ENCODE assay signal across 9 mouse cellular contexts in genomic region chr10:19062098-19062905, GRCm38 (mm10). TPM values are rescaled to one million over a fixed set of nuclear protein-coding genes. Genes with fewer than 3 reads are reported as not detected.
DNase-seq lines count a peak whose midpoint lies in the region; ATAC-seq and TF ChIP-seq lines count a peak whose summit lies in the region.
"Had no signal": no experiment of that assay in that cellular context is flagged by ENCODE, and none has a peak within 500 bp of the region (broad histone marks: within the 10 kb centered on the region; RNA-seq: fewer than 3 reads in every experiment).

No protein-coding gene starts in this region.

- H3K27ac ChIP-seq in left cerebral cortex, adult 2 months: peak overlapping the region; percentile 32; the same call in 1 of the 2 replicates
- H3K27ac ChIP-seq in heart, postnatal 0 days (ENCODE audit: low read depth): peak overlapping the region; percentile 44; the same call in 1 of the 2 replicates
- H3K27ac ChIP-seq in liver, postnatal 0 days (ENCODE audit: low read depth): peak overlapping the region; percentile 75
- H3K27ac ChIP-seq: embryonic facial prominence, embryonic 15.5 days had no signal

- intact Hi-C loops in left cerebral cortex, adult 2 months (cut with DNase I): no loop called here
- intact Hi-C loops in left cerebral cortex, postnatal 4 days (cut with DNase I): no loop called here

- TF ChIP-seq EP300 in heart, postnatal 0 days (IDR thresholded peaks at IDR 0.05; ENCODE audit: low read depth): no peak
- TF ChIP-seq EP300 in liver, postnatal 0 days (IDR thresholded peaks at IDR 0.05; ENCODE audit: low read depth): no peak; the same call in 1 of the 2 replicates

- H3K4me1 ChIP-seq in heart, postnatal 0 days (ENCODE audit: control insufficient read depth, insufficient read depth): peaks cover 28% of the 10 kb centered on the region
- peaks cover 15% of the 10 kb centered on the region; the same call in 1 of the 2 replicates for H3K4me1 ChIP-seq in liver, postnatal 0 days (ENCODE audit: insufficient read depth)
- H3K4me1 ChIP-seq: embryonic facial prominence, embryonic 15.5 days had no signal

- no peak overlapping the region for H3K4me3 ChIP-seq in left cerebral cortex, adult 2 months
- H3K4me3 ChIP-seq in heart, postnatal 0 days (ENCODE audit: low read depth, low read length): no peak overlapping the region
- H3K4me3 ChIP-seq in liver, postnatal 0 days (ENCODE audit: low read depth, low read length): no peak overlapping the region; the same call in 1 of the 2 replicates
- H3K4me3 ChIP-seq: embryonic facial prominence, embryonic 15.5 days had no signal

- 25% methylated on average over 15 of the region's 15 CpGs for WGBS in heart, postnatal 0 days
- 18% methylated on average over 15 of the region's 15 CpGs for WGBS in liver, postnatal 0 days (ENCODE audit: insufficient replicate concordance)

- H3K9me3 ChIP-seq in heart, postnatal 0 days (replicated peaks; ENCODE audit: control insufficient read depth, low read length): no peaks in the 10 kb centered on the region
- H3K9me3 ChIP-seq in liver, postnatal 0 days (ENCODE audit: low read length): no peaks in the 10 kb centered on the region
- H3K9me3 ChIP-seq: embryonic facial prominence, embryonic 15.5 days had no signal

- H3K9ac ChIP-seq in heart, postnatal 0 days (replicated peaks; ENCODE audit: low read depth, low read length): no peak overlapping the region
- H3K9ac ChIP-seq in liver, postnatal 0 days (replicated peaks): no peak overlapping the region
- H3K9ac ChIP-seq: embryonic facial prominence, embryonic 15.5 days had no signal

- no peaks in the 10 kb centered on the region for H3K36me3 ChIP-seq in heart, postnatal 0 days (replicated peaks; ENCODE audit: control insufficient read depth, insufficient read depth, low read length)
- H3K36me3 ChIP-seq in liver, postnatal 0 days (replicated peaks; ENCODE audit: insufficient read depth, low read length): no peaks in the 10 kb centered on the region
- H3K36me3 ChIP-seq: embryonic facial prominence, embryonic 15.5 days had no signal

- no peak for TF ChIP-seq CTCF in left cerebral cortex, adult 2 months (IDR thresholded peaks at IDR 0.05)
- TF ChIP-seq CTCF in heart, postnatal 0 days (IDR thresholded peaks at IDR 0.05; ENCODE audit: low read depth): no peak
- no peak for TF ChIP-seq CTCF in liver, postnatal 0 days (IDR thresholded peaks at IDR 0.05; ENCODE audit: low read depth)

- H3K27me3 ChIP-seq in heart, postnatal 0 days (ENCODE audit: control insufficient read depth, insufficient read depth, low read length): no peaks in the 10 kb centered on the region
- H3K27me3 ChIP-seq in liver, postnatal 0 days (ENCODE audit: insufficient read depth, low read length): no peaks in the 10 kb centered on the region
- H3K27me3 ChIP-seq: embryonic facial prominence, embryonic 15.5 days had no signal

- DNase-seq in left cerebral cortex, adult 2 months (ENCODE audit: extremely low spot score in 1 of 2, low spot score in 2 of 2): peak in 1 of 2 experiments; percentile 11
- DNase-seq in left cerebral cortex, postnatal 4 days: no peak
- DNase-seq in c-Kit-positive CD71-positive TER-119-positive erythroid progenitor cells, embryonic 14.5 days (ENCODE audit: low spot score): peak; percentile 31
- DNase-seq in heart, postnatal 0 days (ENCODE audit: low spot score): peak; percentile 60
- DNase-seq in liver, postnatal 0 days: peak; percentile 34
- DNase-seq in spleen, postnatal 14 days (ENCODE audit: low spot score in 2 of 2): peak; percentile 9 to 31
- no peak for DNase-seq in cerebellum, adult 8-10 months
- DNase-seq in cerebellum, adult 9-11 months: no peak

- peak overlapping the region; percentile 13; the same call in 1 of the 2 replicates for H3K4me2 ChIP-seq in heart, postnatal 0 days (ENCODE audit: low read depth, low read length)
- H3K4me2 ChIP-seq in liver, postnatal 0 days (ENCODE audit: low read depth, low read length): peak overlapping the region; percentile 51
- H3K4me2 ChIP-seq: embryonic facial prominence, embryonic 15.5 days had no signal

- ATAC-seq in heart, postnatal 0 days (ENCODE audit: insufficient read depth, low read depth): peak; percentile 79; the same call in 1 of the 2 replicates
- peak; percentile 79 for ATAC-seq in liver, postnatal 0 days

RNA-seq across cellular contexts. Expression of gene Tnfaip3, which starts 46.8 kb away (rescaled TPM):
- total RNA-seq in left cerebral cortex, adult 2 months (2021): 1 to 10 TPM; 4.6 to 5.1 TPM
- 1 to 10 TPM; 5.2 to 7.0 TPM for total RNA-seq in left cerebral cortex, postnatal 4 days (2021)
- 4.2 and 4.6 TPM in 2 replicates for total RNA-seq in heart, postnatal 0 days (2014; rRNA removed; ENCODE audit: low replicate concordance)
- polyA plus RNA-seq in heart, postnatal 0 days (2015; fragmentation: Nextera tagmentation; extraction: Ambion mirVana): 1.1 and 1.3 TPM in 2 replicates
- polyA plus RNA-seq in liver, postnatal 0 days (2015; fragmentation: Nextera tagmentation; extraction: Ambion mirVana): 0.89 and 1.3 TPM in 2 replicates

Comparison
In these comparisons a context has a peak if more than half of its experiments do, and no peak if none do; other contexts are left out.
1. DNase-seq: peak in c-Kit-positive CD71-positive TER-119-positive erythroid progenitor cells, embryonic 14.5 days (single experiment), heart, postnatal 0 days (single experiment), liver, postnatal 0 days (single experiment) and spleen, postnatal 14 days (2 of 2); none in left cerebral cortex, postnatal 4 days (single experiment), cerebellum, adult 8-10 months (single experiment) and cerebellum, adult 9-11 months (single experiment).
2. Peak in every context shown above with its lines, with median percentiles within 50 percentile points of each other: H3K27ac ChIP-seq.